Mouse (Mus musculus): ENCODE data around the gene Samhd1.

DNA sequence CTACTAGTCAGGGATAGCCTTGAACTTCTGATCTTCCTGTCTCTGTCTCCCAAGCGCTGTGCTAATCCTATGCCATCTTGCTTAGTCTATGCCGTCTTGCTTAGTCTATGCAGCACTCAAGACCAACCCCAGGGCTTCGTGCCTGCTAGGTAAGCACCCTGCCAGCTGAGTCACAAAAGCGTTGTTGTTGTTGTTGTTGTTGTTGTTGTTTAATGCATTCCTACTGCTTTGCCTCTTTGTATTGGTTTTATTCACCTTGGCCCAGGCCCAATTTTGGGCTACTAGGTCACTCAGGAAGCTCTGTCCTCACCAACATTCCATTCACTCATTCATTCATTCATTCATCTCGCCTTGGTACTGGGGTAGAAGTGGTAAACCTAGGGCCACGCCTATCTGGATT is 79.3 kb downstream of the Samhd1 start:
- TF ChIP-seq POLR2A (IDR thresholded peaks at IDR 0.05; ENCODE audit: borderline replicate concordance, low read depth, low read length) (no peak), CTCF (IDR thresholded peaks at IDR 0.05; ENCODE audit: low read depth, low read length) (no peak)

Data from bone marrow macrophage, adult 2 months (primary cell).